Mouse (Mus musculus) midbrain, postnatal 0 days (tissue): ENCODE measurements around the gene Wipi1. TPM values are rescaled to one million over a fixed set of nuclear protein-coding genes. Genes with fewer than 3 reads are reported as not detected.

Experiments
- ATAC-seq: fragments of 200-750 bp; cut with Nextera tagmentation; 2 replicates; pipeline ENCODE4 v1.8.0; 2017; ENCODE audit warnings: moderate number of reproducible peaks, mild to moderate bottlenecking, moderate TSS enrichment, moderate library complexity; ENCODE audit not compliant: low FRiP score
- DNase-seq: peaks from one replicate; pipeline ENCODE4 v3.0.0-alpha.2; 2015; ENCODE audit warnings: low spot score
- H3K27ac ChIP-seq: fragments of 300-500 bp; sonication (generic); 2 replicates; pipeline ENCODE4 v1.5.1; 2014; ENCODE audit warnings: low read depth, mild to moderate bottlenecking, low read length, mixed read lengths
- H3K27me3 ChIP-seq: fragments of 300-500 bp; sonication (generic); 2 replicates; pipeline ENCODE4 v1.6.1; 2014; ENCODE audit warnings: low read length, control low read depth, mixed read lengths; ENCODE audit not compliant: insufficient read depth
- H3K36me3 ChIP-seq: fragments of 300-500 bp; sonication (generic); 2 replicates; pipeline ENCODE4 v1.6.1; 2014; ENCODE audit warnings: low read length, control low read depth, mixed read lengths; ENCODE audit not compliant: insufficient read depth
- H3K4me1 ChIP-seq: fragments of 300-500 bp; sonication (generic); 2 replicates; pipeline ENCODE4 v1.6.1; 2014; ENCODE audit warnings: mild to moderate bottlenecking, control low read depth, antibody characterized with exemption, low read length, mixed read lengths; ENCODE audit not compliant: insufficient read depth
- H3K4me2 ChIP-seq: fragments of 300-500 bp; sonication (generic); 2 replicates; pipeline ENCODE4 v1.6.1; 2014; ENCODE audit warnings: low read depth, mild to moderate bottlenecking, low read length, mixed read lengths; ENCODE audit not compliant: poor library complexity, severe bottlenecking
- H3K4me3 ChIP-seq: fragments of 300-500 bp; sonication (generic); 2 replicates; pipeline ENCODE4 v1.5.1; 2014; ENCODE audit warnings: low read depth, mild to moderate bottlenecking, low read length, moderate library complexity
- H3K9ac ChIP-seq: fragments of 300-500 bp; sonication (generic); replicated peaks from 2 replicates; pipeline ENCODE4 v1.6.1; 2014; ENCODE audit warnings: mild to moderate bottlenecking, low read length, moderate library complexity, mixed read lengths; ENCODE audit not compliant: poor library complexity, severe bottlenecking
- H3K9me3 ChIP-seq: fragments of 300-500 bp; sonication (generic); 2 replicates; pipeline ENCODE4 v1.6.1; 2016; ENCODE audit warnings: low read length, control low read depth
- CTCF ChIP-seq: IDR thresholded peaks from 2 replicates; pipeline ENCODE4 v1.5.1; 2016; ENCODE audit warnings: antibody characterized with exemption, mild to moderate bottlenecking
- WGBS: fragments of 180-500 bp; shearing (Covaris S2); extraction: QIAGEN DNeasy Blood & Tissue Kit; methylation state at CpG from one replicate; pipeline ENCODE4 v1.1.7; 2014; 5-methylcytosine and 5-hydroxymethylcytosine counted together
- polyA plus RNA-seq: library from polyadenylated mRNA; unstranded; fragments of >200 nt; fragmentation: Nextera tagmentation; extraction: Ambion mirVana; gene quantifications from 2 replicates; pipeline ENCODE4 v1.2.1, GENCODE M21; 2015
- total RNA-seq: library from RNA; depleted of rRNA; stranded (reverse); fragments of >200 nt; gene quantifications from 2 replicates; pipeline ENCODE4 v1.2.3, GENCODE M21; 2014

Wipi1 gene
- total and polyA plus RNA-seq, 2 experiments from 2014 or later: 12.7 to 18.3 TPM

- H3K4me3 ChIP-seq: no peak overlapping the region
- no peaks in the 10 kb centered on the region for H3K9me3 ChIP-seq
- TF ChIP-seq CTCF: no peak
- H3K4me2 ChIP-seq: no peak overlapping the region
- no peaks in the 10 kb centered on the region for H3K27me3 ChIP-seq
- no peak overlapping the region for H3K27ac ChIP-seq
- ATAC-seq (no peak), DNase-seq (no peak)
- 79% methylated on average over 4 of the region's 4 CpGs for whole genome bisulfite sequencing
- H3K36me3 ChIP-seq: no peaks in the 10 kb centered on the region
- H3K9ac ChIP-seq: no peak overlapping the region
- H3K4me1 ChIP-seq: no peaks in the 10 kb centered on the region
Observed at GRCm38 (mm10) chr11:109616352-109616751, 4.6 kb upstream of the Wipi1 start.

- TF ChIP-seq CTCF: no peak
Observed at GRCm38 (mm10) chr11:109615286-109615685, 3.5 kb upstream of the Wipi1 start.

GRCm38 (mm10) chr11:109612871-109613529, 1.2 kb upstream of the Wipi1 start:
- WGBS: 61% methylated on average over 7 of the region's 7 CpGs
- H3K9ac ChIP-seq: no peak overlapping the region
- DNase-seq (no peak), ATAC-seq (no peak)
- no peaks in the 10 kb centered on the region for H3K27me3 ChIP-seq
- no peak overlapping the region for H3K4me3 ChIP-seq
- no peak for TF ChIP-seq CTCF
- H3K9me3 ChIP-seq: no peaks in the 10 kb centered on the region
- peaks cover 6% of the 10 kb centered on the region for H3K4me1 ChIP-seq
- no peak overlapping the region for H3K4me2 ChIP-seq
- H3K36me3 ChIP-seq: no peaks in the 10 kb centered on the region
- H3K27ac ChIP-seq: no peak overlapping the region

More at GRCm38 (mm10) chr11:109615286-109615685, 3.5 kb upstream of the Wipi1 start:
- DNase-seq (no peak), ATAC-seq (no peak)
- H3K4me3 ChIP-seq: no peak overlapping the region
- WGBS: 51% methylated on average over 9 of the region's 9 CpGs
- H3K27ac ChIP-seq: no peak overlapping the region
- H3K9ac ChIP-seq: no peak overlapping the region
- no peaks in the 10 kb centered on the region for H3K27me3 ChIP-seq
- no peaks in the 10 kb centered on the region for H3K9me3 ChIP-seq
- H3K4me2 ChIP-seq: no peak overlapping the region
- H3K4me1 ChIP-seq: peaks cover under 1% of the 10 kb centered on the region; the same call in 1 of the 2 replicates
- H3K36me3 ChIP-seq: no peaks in the 10 kb centered on the region

- no peak; the same call in 1 of the 2 replicates for ATAC-seq
- Histone ChIP-seq H3K4me2 (peak overlapping the region; percentile 87), H3K27me3 (no peaks in the 10 kb centered on the region), H3K36me3 (no peaks in the 10 kb centered on the region), H3K4me3 (peak overlapping the region; percentile 78), H3K4me1 (peaks cover 6% of the 10 kb centered on the region), H3K9ac (peak overlapping the region; percentile 78), H3K9me3 (no peaks in the 10 kb centered on the region), H3K27ac (peak overlapping the region; percentile 75)
- under 1% methylated on average over 26 of the region's 26 CpGs for WGBS
- peak; percentile 49 for TF ChIP-seq CTCF
- DNase-seq: no peak
Observed at GRCm38 (mm10) chr11:109610795-109611302, 918 bp downstream of the Wipi1 start.

- Histone ChIP-seq H3K9me3 (no peaks in the 10 kb centered on the region), H3K4me3 (peak overlapping the region; percentile 78), H3K4me1 (peaks cover 6% of the 10 kb centered on the region), H3K36me3 (no peaks in the 10 kb centered on the region), H3K27me3 (no peaks in the 10 kb centered on the region), H3K4me2 (peak overlapping the region; percentile 87), H3K9ac (peak overlapping the region; percentile 78), H3K27ac (peak overlapping the region; percentile 75; the same call in 1 of the 2 replicates)
- DNase-seq: no peak
- ATAC-seq: no peak
- WGBS: 11% methylated on average over 9 of the region's 9 CpGs
- TF ChIP-seq CTCF: no peak
Observed at GRCm38 (mm10) chr11:109610046-109610794, 1.5 kb downstream of the Wipi1 start.
